Mouse (Mus musculus): ENCODE data around the gene Pole2.
A peak's percentile ranks its signal among the peaks of the same experiment; 100 is the strongest.

The Pole2 gene

DNA sequence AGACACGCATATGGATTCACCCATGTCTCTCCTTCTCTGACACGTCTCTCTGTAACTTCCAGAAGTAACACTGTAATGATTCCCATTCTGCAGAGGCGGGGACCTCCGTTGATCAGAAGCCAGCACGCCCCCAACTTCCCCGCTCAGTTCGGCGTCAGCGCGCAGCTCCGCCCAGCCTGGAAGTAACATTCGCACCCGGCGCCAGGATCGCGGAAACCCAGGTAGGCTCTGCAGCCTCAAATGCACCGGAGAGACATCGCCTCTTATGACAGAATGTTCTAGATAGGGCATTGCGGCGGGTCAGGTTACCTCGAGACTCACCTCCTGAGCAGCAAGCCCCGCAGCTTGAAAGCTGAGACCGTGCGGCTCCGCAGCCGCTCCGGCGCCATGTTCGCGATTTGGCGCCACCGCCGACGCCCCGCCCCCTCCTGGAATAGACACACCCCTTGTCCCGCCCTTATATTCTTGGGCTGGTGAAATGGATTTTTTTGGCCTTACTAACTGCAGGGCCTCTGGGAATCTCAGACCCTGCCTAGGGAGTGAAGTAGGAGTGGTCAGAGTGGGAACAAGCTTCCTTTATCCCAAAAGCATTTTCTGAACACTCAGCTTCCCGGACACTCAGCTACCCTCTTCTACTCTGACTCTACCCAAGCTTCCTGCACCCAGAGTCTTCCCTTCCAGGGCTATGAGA lies at the start of gene Pole2:
Gene Pole2 (minus strand): TSS at position 420 of the 691 bp plus-strand sequence.
- peak; percentile 89 for DNase-seq (ENCODE audit: low read depth, low spot score)

DNA sequence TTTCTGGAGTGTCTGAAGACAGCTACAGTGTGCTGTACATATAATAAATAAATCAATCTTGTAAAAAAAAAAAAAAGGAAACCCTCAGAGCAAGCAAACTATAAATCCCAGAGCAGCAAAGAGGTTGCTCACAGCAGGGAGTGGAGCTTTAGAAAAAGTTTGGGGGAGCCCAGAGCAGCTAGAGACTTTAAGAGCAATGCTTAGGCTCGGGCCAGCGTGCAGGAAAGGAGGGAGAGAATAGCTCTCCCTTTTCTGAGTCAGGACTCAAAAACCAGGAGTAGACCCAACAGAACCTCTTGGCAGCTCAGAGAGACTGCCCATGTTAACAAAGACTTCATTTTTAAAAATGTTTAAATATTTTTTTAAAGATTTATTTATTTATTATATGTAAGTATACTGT lies 41.0 kb upstream of the Pole2 start:
- no peak for DNase-seq (ENCODE audit: low read depth, low spot score)

DNA sequence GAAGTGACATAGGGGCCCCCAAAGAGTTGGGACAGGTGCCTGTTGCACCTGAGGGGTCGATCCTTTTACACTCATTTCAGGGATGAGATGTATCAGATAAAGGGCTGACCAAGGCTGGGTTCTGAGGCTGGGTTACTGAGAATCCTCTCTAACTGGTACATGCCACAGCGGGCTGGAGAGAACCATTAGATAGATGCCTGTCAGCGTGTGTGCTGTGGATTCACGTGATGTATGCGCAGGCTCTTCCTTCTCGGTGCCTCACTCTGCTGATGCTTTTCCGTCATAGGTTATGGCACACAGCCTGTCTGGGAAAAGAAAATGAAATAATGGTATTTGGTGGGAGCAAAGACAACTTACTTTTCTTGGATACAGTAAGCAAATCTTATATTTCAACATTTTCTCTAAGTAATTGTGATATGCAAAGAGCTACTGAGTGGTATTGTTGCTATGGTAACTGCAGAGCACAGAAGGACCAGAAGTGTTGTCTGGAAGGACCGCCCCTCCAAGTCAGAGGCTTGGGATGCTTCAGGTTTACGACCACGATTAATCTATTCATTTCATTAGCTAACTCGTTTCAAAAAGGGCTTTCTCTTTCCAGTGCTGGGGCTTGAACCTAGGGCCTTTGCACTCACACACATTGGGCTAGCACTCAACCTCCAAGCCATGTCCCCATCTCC lies 40.1 kb upstream of the Pole2 start:
- DNase-seq (ENCODE audit: low read depth, low spot score) = no peak

DNA sequence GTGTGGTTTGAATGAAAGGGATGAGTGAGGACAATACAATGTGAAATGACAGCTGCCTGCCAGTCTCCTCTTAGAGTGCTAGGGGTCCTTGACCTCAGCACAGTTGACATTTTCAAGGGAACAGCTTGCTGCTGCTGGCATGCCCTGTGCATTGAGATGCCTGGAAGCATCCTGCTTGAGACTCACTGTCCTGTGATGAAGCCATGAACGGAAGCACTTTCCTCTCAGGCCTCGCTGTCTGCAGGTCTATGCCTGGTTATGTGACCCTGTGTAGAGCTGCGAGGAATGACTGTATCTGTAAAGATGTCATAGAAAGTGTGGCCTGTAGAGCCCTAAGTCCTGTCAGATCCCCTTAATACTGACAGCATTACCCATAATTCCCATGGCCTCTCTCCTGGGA lies 37.0 kb upstream of the Pole2 start:
- DNase-seq (ENCODE audit: low read depth, low spot score) = no peak

DNA sequence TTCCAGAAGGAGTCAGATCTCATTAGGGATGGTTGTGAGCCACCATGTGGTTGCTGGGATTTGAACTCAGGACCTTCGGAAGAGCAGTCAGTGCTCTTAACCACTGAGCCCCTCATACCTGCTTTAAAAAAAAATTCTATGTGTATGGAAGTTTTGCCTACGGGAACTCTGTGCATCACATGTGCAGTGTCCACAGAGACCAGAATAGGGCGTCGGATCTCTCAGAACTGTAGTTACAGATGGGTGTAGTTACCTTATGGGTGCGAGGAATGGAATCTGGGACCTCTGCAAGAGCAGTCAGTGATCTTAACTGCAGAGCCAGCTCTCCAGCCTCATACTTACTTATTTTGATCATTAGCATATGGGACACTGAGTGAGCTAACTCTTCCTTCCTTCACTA lies 34.3 kb upstream of the Pole2 start:
- no peak for DNase-seq (ENCODE audit: low read depth, low spot score)

DNA sequence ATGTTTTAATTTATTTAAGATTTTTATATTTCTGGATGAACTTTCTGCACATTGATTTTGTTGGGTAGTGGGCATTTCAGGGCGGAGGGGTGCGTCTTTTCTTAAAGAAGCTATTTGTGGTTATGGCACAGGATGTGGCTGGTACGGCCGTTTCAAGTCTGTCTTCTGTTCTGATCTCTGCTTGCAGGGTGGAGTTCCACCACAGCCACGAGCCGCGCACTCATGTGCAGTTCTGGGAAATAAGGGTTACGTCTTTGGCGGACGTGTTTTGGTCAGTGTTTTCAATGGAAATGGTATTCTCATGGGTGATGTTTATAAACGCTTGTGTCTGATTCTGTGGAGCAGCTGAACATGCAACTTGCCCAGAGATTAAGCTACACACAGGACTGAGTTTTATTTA lies 29.8 kb upstream of the Pole2 start:
- DNase-seq (ENCODE audit: low read depth, low spot score) = no peak

DNA sequence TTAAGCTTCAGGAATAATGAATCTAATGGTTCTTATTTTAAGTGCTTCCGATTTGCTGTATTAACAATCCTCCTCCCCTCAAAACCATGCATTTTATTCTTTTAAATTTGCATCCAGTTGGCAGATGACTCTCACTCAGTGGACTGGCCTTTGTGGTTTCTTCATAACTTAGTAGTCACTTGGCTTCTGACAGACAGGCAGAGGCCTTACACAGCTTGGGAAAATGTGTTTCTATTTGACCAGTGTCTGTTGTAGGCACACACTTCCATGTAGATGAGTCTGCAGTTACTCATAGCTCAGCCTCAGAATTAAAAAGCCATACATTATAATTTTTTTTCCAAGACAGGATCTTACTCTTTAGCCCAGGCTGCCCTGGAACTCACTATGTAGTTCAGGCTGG lies 25.8 kb upstream of the Pole2 start:
- no peak for DNase-seq (ENCODE audit: low read depth, low spot score)

DNA sequence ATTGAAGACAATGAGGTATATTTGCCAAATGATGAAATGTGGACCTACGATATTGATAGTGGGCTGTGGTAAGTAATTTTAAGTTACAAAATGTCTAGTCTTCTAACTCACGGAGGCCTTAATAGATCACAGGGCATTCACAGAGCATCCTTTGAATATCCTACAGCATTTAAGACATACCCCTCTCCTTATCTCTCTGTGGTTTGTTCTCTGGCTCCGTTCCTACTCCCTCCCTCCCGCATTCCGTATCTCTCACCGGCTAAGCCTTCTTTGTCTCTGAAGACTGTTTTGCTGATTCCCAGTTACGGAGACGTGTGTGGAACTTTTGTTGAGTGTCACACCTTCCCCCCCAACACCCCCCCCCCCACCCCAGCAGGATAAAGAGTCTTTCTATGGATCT lies 22.8 kb upstream of the Pole2 start:
- no peak for DNase-seq (ENCODE audit: low read depth, low spot score)

DNA sequence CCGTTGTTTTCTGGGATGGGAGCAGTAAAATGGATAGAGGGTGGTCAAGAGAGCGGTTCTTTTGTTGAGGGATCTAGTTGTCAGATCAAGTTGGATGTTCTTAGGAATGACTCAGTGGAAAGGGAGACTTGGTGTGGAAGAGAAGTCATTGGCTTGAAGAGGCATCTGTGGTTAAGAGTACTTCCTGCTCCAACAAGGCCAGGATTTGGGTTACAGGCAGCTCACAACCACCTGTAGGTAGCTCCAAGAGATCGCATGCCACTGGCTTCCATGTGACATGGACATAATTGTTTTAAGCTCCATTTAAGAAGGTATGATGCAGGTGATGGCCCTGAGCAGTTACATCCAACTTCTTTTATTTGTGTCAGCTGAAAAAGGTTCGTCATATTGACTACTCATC lies 21.8 kb upstream of the Pole2 start:
- DNase-seq (ENCODE audit: low read depth, low spot score) = no peak

DNA sequence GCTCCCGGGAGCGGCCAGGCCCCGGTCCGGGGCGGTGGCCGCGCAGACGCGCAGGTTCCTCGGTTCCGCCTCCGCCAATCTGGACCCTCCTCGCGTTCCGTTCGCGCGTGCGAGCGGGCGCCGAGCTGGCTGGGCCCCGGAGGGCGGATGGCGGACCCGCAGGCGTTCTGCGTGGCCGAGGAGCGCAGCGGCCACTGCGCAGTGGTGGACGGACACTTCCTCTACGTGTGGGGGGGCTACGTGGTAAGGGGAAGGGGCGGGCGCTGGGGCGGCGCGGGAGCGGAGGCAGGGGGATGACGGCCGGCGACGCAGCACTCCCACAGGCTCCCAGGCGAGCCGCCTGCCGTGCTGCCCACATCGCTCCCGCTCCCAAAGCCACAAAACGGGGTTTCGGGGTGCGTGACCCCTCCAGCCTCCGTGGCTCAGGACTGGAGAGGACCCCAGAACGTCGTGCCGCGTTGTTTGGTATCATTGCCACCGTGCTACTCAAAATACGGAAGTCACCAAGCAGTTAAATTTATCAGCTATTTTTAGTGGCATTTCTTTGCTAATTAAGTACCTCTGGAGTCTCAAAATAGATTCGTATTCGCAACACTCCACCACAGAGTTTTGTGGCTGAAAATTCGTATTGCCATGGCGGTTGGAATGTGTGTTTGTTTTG lies 13.9 kb upstream of the Pole2 start:
- peak; percentile 66 for DNase-seq (ENCODE audit: low read depth, low spot score)

DNA sequence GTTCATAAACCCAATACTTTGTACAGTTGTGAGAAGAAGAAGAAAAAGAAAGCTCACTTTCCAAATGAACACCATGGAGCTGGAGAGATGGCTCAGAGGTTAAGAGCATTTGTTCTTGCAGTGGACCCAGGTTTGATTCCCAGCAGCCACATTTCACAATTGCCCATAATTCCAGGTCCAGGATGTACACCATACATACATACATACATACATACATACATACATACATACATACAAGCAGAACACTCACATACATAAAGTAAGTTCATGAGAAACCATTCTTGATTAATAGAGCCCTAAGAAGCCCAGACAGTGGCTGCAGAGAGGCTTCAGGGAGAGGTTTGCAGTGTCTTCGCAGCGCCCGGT lies 13.4 kb upstream of the Pole2 start:
- no peak for DNase-seq (ENCODE audit: low read depth, low spot score)

DNA sequence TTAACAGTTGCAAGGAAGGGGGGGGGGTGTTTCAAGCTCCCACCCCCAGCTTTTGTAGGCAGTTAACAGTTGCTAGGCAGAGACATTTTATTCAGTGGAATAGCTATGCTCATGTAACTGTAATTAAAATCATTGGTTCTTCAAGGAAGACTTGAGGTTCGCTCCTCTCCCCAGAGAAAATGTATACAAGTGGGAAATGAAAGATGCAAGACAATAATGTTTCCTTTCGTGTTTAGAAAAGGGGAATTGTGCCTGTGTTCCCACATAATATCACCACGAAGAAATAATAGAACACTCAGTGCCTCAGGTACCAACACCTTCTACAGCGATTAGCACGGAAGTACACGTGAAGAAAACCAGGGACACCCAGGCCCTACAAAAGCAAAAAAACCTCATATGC lies 12.9 kb upstream of the Pole2 start, which contains the start of gene Klhdc1:
Gene Klhdc1 (plus strand): TSS at position 301 of the 400 bp plus-strand sequence.
- DNase-seq (ENCODE audit: low read depth, low spot score) = no peak

DNA sequence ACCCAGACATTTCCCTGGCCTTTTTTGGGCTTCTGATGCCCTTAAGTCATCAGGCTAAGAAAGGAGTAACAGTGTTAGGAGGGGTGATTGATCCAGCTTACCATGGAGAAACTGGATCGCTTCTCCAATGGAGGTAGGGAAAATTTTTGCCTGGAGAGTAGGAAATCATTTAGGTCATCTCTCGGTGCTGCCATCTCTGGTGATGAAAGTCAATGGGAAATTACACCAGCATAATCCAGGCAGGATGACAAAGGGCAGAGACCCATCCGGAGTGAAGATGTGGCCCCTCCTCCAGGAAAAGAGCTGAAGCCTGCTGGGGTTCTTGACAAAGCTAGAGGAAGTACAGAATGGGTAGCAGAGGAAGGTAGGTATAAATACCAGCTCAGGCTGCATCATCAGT lies 10.3 kb upstream of the Pole2 start:
- no peak for DNase-seq (ENCODE audit: low read depth, low spot score)

DNA sequence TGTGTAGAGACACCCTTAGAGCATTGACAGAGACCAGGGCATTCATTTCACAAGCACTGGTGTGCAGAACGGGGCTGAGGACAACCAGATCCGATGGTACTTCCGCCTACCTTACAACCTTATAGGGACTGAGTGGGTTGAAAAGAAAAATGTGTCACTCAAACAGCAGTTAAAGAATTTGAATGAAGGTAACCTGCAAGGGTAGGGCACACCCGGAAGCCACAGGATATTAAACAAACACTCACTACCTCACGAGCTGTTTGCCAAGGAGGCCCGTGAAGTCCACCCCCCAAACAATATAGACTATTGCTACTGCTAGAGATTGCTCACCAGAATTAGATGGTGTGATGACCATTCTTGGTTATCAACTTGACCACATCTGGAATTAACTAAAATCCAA lies 7.8 kb upstream of the Pole2 start:
- no peak for DNase-seq (ENCODE audit: low read depth, low spot score)

DNA sequence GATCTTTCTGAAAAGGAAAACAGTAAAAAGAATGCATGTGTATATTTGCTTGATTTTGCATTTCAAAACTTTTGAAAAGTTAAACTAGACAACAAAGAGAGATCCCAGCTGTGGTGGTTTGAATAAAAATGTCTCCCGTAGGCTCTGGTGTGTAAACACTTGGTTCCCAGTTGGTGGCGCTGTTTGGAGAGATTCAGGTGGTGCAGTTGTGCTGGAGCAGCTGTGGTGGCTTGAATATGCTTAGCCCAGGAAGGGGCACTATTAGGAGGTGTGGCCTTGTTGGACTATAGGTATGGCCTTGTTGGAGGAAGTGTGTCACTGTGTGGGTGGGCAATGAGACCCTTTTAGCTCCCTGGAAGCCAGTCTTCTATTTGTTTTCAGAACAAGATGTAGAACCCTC lies 1.3 kb upstream of the Pole2 start:
- no peak for DNase-seq (ENCODE audit: low read depth, low spot score)

DNA sequence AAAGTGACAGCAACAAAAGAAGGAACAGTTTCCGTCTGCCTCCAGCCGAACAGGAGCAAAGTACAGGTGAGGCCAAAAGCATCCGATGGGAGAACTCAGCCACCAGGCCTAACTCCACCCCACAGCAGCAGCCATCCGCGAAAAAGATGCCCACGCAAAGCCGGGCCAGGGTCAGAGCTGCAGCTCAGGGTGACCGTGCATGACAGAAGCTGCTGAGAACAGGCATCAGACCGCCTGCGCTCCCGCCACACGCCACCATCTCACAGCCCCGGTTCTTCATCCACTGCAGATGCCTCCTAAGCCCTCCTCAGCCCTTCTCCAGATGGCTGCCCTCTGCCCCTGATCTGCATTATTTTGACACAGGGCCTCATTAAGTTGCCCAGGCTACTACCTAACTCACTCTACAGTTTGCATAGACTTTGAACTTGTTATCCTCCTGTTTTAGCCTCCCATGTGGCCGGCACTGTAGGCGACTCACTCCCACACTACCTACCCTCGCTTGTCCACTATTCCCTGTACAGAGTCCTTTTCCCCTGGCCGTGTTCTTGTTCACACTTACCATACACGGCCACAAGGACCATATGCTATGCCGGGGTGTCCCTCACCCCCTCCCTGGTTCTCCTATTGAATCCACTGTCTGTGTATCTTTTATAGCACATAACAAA lies 7.2 kb downstream of the Pole2 start:
- no peak for DNase-seq (ENCODE audit: low read depth, low spot score)

DNA sequence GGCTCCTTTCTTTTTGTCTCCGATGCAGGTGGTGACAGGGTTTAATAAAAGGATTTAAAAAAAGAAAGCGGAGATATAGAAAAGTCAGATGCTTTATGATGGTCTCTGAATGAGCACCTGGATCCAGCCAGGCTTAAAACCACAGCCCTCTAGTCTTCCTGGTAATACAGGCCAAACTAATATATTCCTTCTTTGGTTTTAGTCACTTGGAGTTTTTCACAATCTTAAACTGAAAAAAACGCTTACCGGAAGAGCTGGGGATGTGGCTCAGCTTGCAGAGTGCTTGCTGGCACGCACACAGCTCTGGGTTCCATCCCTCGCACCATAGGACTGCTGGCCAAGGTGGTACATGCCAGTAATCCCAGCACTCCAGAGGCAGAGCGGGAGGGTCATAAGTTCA lies 11.4 kb downstream of the Pole2 start:
- no peak for DNase-seq (ENCODE audit: low read depth, low spot score)

DNA sequence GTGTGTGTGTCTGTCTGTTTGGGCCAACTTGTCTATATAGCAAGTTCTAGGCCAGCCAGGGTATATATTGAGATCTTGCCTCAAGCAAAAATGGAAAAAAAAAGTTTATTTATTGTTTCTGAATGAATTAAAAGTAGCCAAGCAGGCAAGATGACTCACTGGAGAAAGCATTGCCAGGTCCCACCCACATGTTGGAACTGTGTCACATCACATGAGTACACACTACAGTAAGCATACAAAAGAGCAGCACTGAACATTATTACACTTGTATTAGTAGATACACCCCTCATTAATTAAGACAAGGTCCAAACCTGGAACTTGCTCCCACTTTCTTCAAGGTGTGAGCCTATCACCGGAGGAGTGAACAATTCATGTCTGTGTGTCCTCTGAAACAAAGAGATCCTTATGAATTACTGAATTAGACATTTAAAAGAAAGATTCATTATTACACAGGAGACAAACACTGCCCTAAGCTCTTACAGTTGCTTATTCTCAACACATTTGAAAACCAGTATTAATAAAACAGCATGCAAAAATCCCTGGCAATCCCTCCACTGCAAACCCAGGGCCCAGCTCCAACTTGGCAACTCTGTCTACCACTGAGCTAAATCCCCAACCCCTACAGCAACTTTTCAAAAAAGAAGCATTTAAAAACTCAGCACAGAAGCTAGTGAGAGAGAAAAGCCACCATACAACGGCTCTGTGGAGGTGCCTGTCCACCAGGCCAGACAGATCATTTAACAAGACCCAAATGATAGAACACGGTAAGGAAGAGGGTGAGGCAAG lies 12.8 kb downstream of the Pole2 start:
- no peak for DNase-seq (ENCODE audit: low read depth, low spot score)

DNA sequence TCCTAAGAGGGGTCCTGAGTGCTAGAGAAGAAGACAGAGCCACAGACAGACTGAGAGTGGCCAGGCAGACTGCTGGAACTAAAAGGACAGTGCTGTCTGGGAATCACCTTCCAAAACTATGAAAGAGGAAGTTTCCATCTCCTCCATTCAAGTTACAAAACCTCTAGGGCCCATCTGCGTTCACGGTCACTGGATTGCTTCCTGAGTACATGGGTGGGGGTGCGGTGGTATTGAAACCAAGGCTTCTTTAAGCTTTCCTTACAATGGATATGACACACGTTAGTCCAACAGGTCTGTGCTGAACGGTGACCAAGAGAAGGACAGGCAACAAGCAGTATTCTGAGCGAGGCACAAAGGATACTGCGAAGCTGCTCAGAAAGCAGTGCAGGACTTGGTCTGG lies 13.6 kb downstream of the Pole2 start:
- DNase-seq (ENCODE audit: low read depth, low spot score) = no peak

DNA sequence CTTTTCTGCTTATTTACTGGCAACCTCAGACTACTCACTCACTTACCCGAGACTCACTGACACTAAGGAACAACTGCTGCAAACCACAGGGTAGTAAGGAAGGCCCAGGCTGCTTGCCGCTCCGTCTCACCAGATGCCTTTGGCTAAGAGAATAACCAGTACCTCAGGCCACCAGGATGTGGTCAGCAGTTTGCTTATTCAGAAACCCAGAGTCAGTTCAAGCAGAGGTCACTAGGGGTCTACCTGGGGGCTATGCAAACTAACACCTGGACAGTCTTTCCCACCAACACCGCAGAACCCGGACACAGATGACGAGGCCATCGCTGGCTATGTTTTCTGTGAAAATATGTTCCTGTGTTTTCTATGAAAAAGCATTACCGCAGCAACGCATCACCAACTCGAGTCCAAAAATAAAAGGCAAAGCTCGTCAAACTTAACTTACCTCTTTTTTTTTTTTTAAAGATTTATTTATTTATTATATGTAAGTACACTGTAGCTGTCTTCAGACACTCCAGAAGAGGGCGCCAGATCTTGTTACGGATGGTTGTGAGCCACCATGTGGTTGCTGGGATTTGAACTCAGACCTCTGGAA lies 14.7 kb downstream of the Pole2 start:
- no peak for DNase-seq (ENCODE audit: low read depth, low spot score)

DNA sequence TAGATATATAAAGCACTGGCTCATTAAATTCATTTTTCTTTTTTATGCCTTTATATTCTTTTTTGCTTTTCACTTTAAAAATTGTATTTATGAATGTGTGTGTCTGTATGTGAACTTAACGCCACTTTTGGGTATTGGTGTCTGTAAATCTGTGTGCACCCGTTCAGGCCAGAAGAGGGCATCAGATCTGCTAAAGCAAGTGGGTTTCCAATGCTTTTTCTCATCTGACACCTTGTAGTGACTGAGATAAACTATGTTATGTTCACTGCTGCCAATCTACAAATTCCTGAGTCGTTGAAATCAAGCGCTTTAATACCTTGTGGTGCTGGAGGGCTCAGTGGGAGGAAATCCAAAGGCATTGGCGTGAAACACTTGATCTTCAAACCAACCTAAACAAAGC lies 16.9 kb downstream of the Pole2 start:
- DNase-seq (ENCODE audit: low read depth, low spot score) = no peak

All from mesoderm, embryonic 11.5 days (tissue).